Mouse (Mus musculus) CH12.LX (cell line): ENCODE data around the gene Scin.

ENCODE experiments used
- CTCF ChIP-seq, 2 experiments: IDR thresholded peaks in 1 of 2; conservative IDR thresholded peaks in 1 of 2; 2 replicates each; pipeline ENCODE4 v1.5.1; 2011 to 2012; ENCODE audit warnings: low read depth in 2 of 2, low read length in 2 of 2, improper control_type of control experiment in 1 of 2, inconsistent platforms in 1 of 2, mild to moderate bottlenecking in 1 of 2, moderate library complexity in 1 of 2
- MAFK ChIP-seq: IDR thresholded peaks from 2 replicates; pipeline ENCODE4 v1.6.1; 2011; ENCODE audit warnings: low read length, improper control_type of control experiment; ENCODE audit not compliant: insufficient replicate concordance
- POLR2A ChIP-seq: IDR thresholded peaks from 2 replicates; pipeline ENCODE4 v1.6.1; 2011; ENCODE audit warnings: low read depth, mild to moderate bottlenecking, improper control_type of control experiment, low read length
- POLR2AphosphoS2 ChIP-seq: IDR thresholded peaks from 2 replicates; pipeline ENCODE4 v1.6.1; 2011; ENCODE audit warnings: low read depth, low read length, improper control_type of control experiment
- USF1 ChIP-seq: IDR thresholded peaks from 2 replicates; pipeline ENCODE4 v1.6.1; 2014; ENCODE audit warnings: low read depth, mild to moderate bottlenecking, inconsistent platforms, low read length, improper control_type of control experiment

DNA sequence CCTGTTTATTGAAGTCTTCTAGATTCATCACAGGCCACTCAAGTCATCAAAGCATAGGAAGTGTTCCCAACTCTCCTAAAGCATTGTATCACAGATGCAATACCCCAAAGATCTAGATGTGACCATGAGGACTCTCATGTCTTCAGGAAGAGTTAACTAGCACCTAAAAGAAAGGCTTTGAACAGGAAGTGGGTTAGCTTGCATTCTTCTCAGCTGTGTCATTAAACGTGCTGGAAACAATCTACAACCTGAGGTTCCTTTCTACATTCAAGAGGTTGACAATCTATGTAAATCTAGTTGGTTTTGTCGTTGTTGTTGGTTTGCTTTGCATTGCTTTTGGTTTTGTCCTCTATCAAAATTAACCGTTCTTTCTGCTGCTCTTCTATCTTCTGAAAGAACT lies 44.0 kb downstream of the Scin start:
- no peak for TF ChIP-seq POLR2A
- TF ChIP-seq CTCF (conservative IDR thresholded peaks at IDR 0.05 in 1 of 2, IDR thresholded peaks at IDR 0.05 in 1 of 2; ENCODE audit: low read depth in 2 of 2, low read length in 2 of 2), result no peak
- TF ChIP-seq MAFK, result no peak
- no peak for TF ChIP-seq POLR2AphosphoS2
- TF ChIP-seq USF1, result no peak
